Mouse (Mus musculus): ENCODE results near the gene Mbnl1. TPM values are rescaled to one million over a fixed set of nuclear protein-coding genes. Genes with fewer than 3 reads are reported as not detected.

The Mbnl1 gene
- total and polyA plus RNA-seq, 3 experiments = 174 to 332 (median 249) TPM

DNA sequence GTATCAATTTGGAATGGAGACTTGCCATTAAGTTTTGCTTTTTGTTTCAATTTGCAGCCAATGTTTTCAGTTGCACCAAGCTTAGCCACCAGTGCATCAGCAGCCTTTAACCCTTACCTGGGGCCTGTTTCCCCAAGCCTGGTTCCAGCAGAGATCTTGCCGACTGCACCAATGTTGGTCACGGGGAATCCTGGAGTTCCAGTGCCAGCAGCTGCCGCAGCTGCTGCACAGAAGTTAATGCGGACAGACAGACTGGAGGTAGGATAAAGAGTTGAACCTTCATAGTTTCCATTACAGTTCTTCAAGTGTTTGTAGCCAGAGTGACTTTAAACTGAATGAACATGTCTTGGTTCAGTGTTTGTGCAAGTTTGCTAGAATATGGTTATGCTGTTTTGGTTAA is 131.0 kb downstream of the Mbnl1 start:
- Histone ChIP-seq H3K9ac (ENCODE audit: insufficient read depth, low read depth) (peak overlapping the region; percentile 29), H3K4me2 (ENCODE audit: insufficient read depth, low read depth, poor library complexity, severe bottlenecking) (peak overlapping the region; percentile 47)
- dilution Hi-C loops (cut with MboI; ENCODE audit: extremely low pct_ligation_motif_present, extremely low pct_unique_long_range_greater_than_20kb, low sequenced_read_pairs) = no loop called here

DNA sequence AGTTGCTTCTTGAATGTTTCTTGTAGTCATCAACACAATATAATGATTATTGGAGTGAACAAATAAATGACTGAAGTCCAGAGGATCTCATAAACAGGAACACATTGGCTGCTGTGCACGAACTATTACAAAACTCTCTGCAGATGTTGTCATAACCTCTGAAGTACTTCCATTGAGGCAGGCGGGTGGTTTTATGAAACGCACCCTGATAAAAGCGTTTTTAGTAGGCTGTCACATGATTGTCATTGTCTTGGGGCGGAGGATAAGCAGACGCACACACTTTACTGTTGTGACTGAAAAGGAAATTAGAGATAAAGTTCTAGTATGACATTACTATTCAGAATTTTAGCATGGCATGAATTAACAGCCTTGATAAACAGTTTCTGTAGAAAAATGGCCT is 131.6 kb downstream of the Mbnl1 start:
- in situ Hi-C loops (cut with MboI; ENCODE audit: low pct_ligation_motif_present, low pct_unique_long_range_greater_than_20kb, low sequenced_read_pairs) = no loop called here
- H3K9ac ChIP-seq (ENCODE audit: insufficient read depth, low read depth) = no peak overlapping the region
- H3K9me3 ChIP-seq (replicated peaks; ENCODE audit: low read length) = no peaks in the 10 kb centered on the region
- no peak for DNase-seq (ENCODE audit: extremely low read depth)
- dilution Hi-C loops (cut with MboI; ENCODE audit: extremely low pct_ligation_motif_present, extremely low pct_unique_long_range_greater_than_20kb, low sequenced_read_pairs) = no loop called here
- H3K4me3 ChIP-seq (replicated peaks in 1 of 3; ENCODE audit: low read depth in 2 of 3, low read length in 2 of 3, poor library complexity in 1 of 3) = no peak overlapping the region
- H3K4me1 ChIP-seq (ENCODE audit: control insufficient read depth in 1 of 2, insufficient read depth in 2 of 2) = peaks cover 11 to 46% of the 10 kb centered on the region in 2 experiments; a peak in 3 of 4 replicates
- H3K27ac ChIP-seq (ENCODE audit: insufficient read depth, low read depth) = no peak overlapping the region; the same call in 1 of the 2 replicates
- H3K36me3 ChIP-seq (replicated peaks in 1 of 2; ENCODE audit: control insufficient read depth in 1 of 2, insufficient read depth in 1 of 2, low read length in 1 of 2) = peaks cover 29 to 57% of the 10 kb centered on the region in 2 experiments
- no peaks in the 10 kb centered on the region for H3K27me3 ChIP-seq (replicated peaks)
- H3K79me2 ChIP-seq (replicated peaks; ENCODE audit: control insufficient read depth, extremely low read depth, insufficient read depth, poor library complexity, severe bottlenecking) = peaks cover 49% of the 10 kb centered on the region
- TF ChIP-seq UBTF (IDR thresholded peaks at IDR 0.05; ENCODE audit: low read depth, low read length) (no peak), KAT2A (IDR thresholded peaks at IDR 0.05; ENCODE audit: insufficient replicate concordance, low read length) (no peak), HCFC1 (IDR thresholded peaks at IDR 0.05; ENCODE audit: low read depth, low read length) (no peak), MAZ (IDR thresholded peaks at IDR 0.05; ENCODE audit: low read depth, low read length) (no peak), USF2 (conservative IDR thresholded peaks at IDR 0.05; ENCODE audit: low read depth, low read length) (no peak), CHD1 (IDR thresholded peaks at IDR 0.05; ENCODE audit: low read depth, low read length) (no peak), POLR2AphosphoS2 (IDR thresholded peaks at IDR 0.05; ENCODE audit: low read depth, low read length) (no peak)
- no peak overlapping the region for H3K4me2 ChIP-seq (ENCODE audit: insufficient read depth, low read depth, poor library complexity, severe bottlenecking)

More for the DNA sequence above, 131.0 kb downstream of the Mbnl1 start:
- H3K4me3 ChIP-seq (replicated peaks in 1 of 3; ENCODE audit: low read depth in 2 of 3, low read length in 2 of 3, poor library complexity in 1 of 3) = peak overlapping the region in 1 of 3 experiments; percentile 35
- in situ Hi-C loops (cut with MboI; ENCODE audit: low pct_ligation_motif_present, low pct_unique_long_range_greater_than_20kb, low sequenced_read_pairs) = no loop called here
- H3K36me3 ChIP-seq (replicated peaks in 1 of 2; ENCODE audit: control insufficient read depth in 1 of 2, insufficient read depth in 1 of 2, low read length in 1 of 2) = peaks cover 33 to 61% of the 10 kb centered on the region in 2 experiments
- peaks cover 11 to 50% of the 10 kb centered on the region in 2 experiments; a peak in 3 of 4 replicates for H3K4me1 ChIP-seq (ENCODE audit: control insufficient read depth in 1 of 2, insufficient read depth in 2 of 2)
- peaks cover 52% of the 10 kb centered on the region for H3K79me2 ChIP-seq (replicated peaks; ENCODE audit: control insufficient read depth, extremely low read depth, insufficient read depth, poor library complexity, severe bottlenecking)
- H3K27ac ChIP-seq (ENCODE audit: insufficient read depth, low read depth) = peak overlapping the region; percentile 76
- H3K27me3 ChIP-seq (replicated peaks) = no peaks in the 10 kb centered on the region
- no peak for DNase-seq (ENCODE audit: extremely low read depth)
- no peaks in the 10 kb centered on the region for H3K9me3 ChIP-seq (replicated peaks; ENCODE audit: low read length)
- TF ChIP-seq ZMIZ1 (IDR thresholded peaks at IDR 0.05; ENCODE audit: low read depth, low read length) (no peak), CHD1 (IDR thresholded peaks at IDR 0.05; ENCODE audit: low read depth, low read length) (no peak), JUND (conservative IDR thresholded peaks at IDR 0.05; ENCODE audit: low read depth, low read length) (no peak), TCF12 (IDR thresholded peaks at IDR 0.05; ENCODE audit: low read depth, low read length) (no peak), MAFK (IDR thresholded peaks at IDR 0.05; ENCODE audit: insufficient replicate concordance, low read length) (no peak; the same call in 1 of the 2 replicates), NELFE (IDR thresholded peaks at IDR 0.05; ENCODE audit: low read depth, low read length) (no peak), NRF1 (IDR thresholded peaks at IDR 0.05; ENCODE audit: low read depth, low read length) (no peak), ZKSCAN1 (IDR thresholded peaks at IDR 0.05; ENCODE audit: borderline replicate concordance, low read depth, low read length) (no peak), MXI1 (IDR thresholded peaks at IDR 0.05; ENCODE audit: low read depth, low read length) (no peak), MAZ (IDR thresholded peaks at IDR 0.05; ENCODE audit: low read depth, low read length) (no peak), BHLHE40 (IDR thresholded peaks at IDR 0.05; ENCODE audit: low read depth, low read length) (no peak), CTCF (conservative IDR thresholded peaks at IDR 0.05 in 1 of 2, IDR thresholded peaks at IDR 0.05 in 1 of 2; ENCODE audit: low read depth in 2 of 2, low read length in 2 of 2) (no peak), PAX5 (IDR thresholded peaks at IDR 0.05; ENCODE audit: low read length) (no peak), IRF4 (IDR thresholded peaks at IDR 0.05; ENCODE audit: low read depth, low read length) (no peak), RAD21 (IDR thresholded peaks at IDR 0.05; ENCODE audit: low read depth, low read length) (no peak), E2F4 (IDR thresholded peaks at IDR 0.05; ENCODE audit: insufficient replicate concordance, low read depth, low read length) (no peak), ZNF384 (IDR thresholded peaks at IDR 0.05; ENCODE audit: low read depth, low read length) (no peak), ZC3H11A (IDR thresholded peaks at IDR 0.05; ENCODE audit: low read depth, low read length) (no peak)

All from CH12.LX (cell line).